Mouse (Mus musculus) MEL (cell line): ENCODE measurements around the gene Gtf2i.

ENCODE experiments used
- CTCF ChIP-seq, 3 experiments: IDR thresholded peaks in 2 of 3; conservative IDR thresholded peaks in 1 of 3; 2 replicates each; pipeline ENCODE4 v1.5.1; 2011 to 2012; ENCODE audit warnings: low read length in 3 of 3, low read depth in 2 of 3, mild to moderate bottlenecking in 2 of 3, improper control_type of control experiment in 1 of 3, inconsistent platforms in 1 of 3, mixed read lengths in 1 of 3, moderate library complexity in 1 of 3; ENCODE audit not compliant: control insufficient read depth in 1 of 3, insufficient read depth in 1 of 3, poor library complexity in 1 of 3, severe bottlenecking in 1 of 3
- EP300 ChIP-seq, 2 experiments: IDR thresholded peaks; 2 replicates each; pipeline ENCODE4 v1.6.1; 2011; ENCODE audit warnings: improper control_type of control experiment in 2 of 2, low read length in 2 of 2, low read depth in 1 of 2, mild to moderate bottlenecking in 1 of 2
- HCFC1 ChIP-seq: IDR thresholded peaks from 2 replicates; pipeline ENCODE4 v1.6.1; 2012; ENCODE audit warnings: low read depth, mild to moderate bottlenecking, inconsistent platforms, low read length, improper control_type of control experiment, moderate library complexity
- MAX ChIP-seq: IDR thresholded peaks from 2 replicates; pipeline ENCODE4 v1.6.1; 2011; ENCODE audit warnings: low read length, improper control_type of control experiment
- MAZ ChIP-seq: IDR thresholded peaks from 2 replicates; pipeline ENCODE4 v1.6.1; 2012; ENCODE audit warnings: low read depth, mild to moderate bottlenecking, inconsistent platforms, low read length, improper control_type of control experiment
- POLR2A ChIP-seq, 2 experiments: IDR thresholded peaks; 2 replicates each; pipeline ENCODE4 v1.6.1; 2011 to 2012; ENCODE audit warnings: low read length in 2 of 2, mild to moderate bottlenecking in 2 of 2, control low read depth in 1 of 2, improper control_type of control experiment in 1 of 2, low read depth in 1 of 2, moderate library complexity in 1 of 2; ENCODE audit not compliant: control insufficient read depth in 1 of 2, insufficient read depth in 1 of 2, poor library complexity in 1 of 2
- POLR2AphosphoS2 ChIP-seq: IDR thresholded peaks from 2 replicates; pipeline ENCODE4 v1.6.1; 2011; ENCODE audit warnings: low read length, improper control_type of control experiment
- TBP ChIP-seq: IDR thresholded peaks from 2 replicates; pipeline ENCODE4 v1.8.0; 2011; ENCODE audit warnings: low read depth, low read length, improper control_type of control experiment
- ZMIZ1 ChIP-seq: IDR thresholded peaks from 2 replicates; pipeline ENCODE4 v1.6.1; 2012; ENCODE audit warnings: low read depth, mild to moderate bottlenecking, inconsistent platforms, low read length, improper control_type of control experiment, moderate library complexity

DNA sequence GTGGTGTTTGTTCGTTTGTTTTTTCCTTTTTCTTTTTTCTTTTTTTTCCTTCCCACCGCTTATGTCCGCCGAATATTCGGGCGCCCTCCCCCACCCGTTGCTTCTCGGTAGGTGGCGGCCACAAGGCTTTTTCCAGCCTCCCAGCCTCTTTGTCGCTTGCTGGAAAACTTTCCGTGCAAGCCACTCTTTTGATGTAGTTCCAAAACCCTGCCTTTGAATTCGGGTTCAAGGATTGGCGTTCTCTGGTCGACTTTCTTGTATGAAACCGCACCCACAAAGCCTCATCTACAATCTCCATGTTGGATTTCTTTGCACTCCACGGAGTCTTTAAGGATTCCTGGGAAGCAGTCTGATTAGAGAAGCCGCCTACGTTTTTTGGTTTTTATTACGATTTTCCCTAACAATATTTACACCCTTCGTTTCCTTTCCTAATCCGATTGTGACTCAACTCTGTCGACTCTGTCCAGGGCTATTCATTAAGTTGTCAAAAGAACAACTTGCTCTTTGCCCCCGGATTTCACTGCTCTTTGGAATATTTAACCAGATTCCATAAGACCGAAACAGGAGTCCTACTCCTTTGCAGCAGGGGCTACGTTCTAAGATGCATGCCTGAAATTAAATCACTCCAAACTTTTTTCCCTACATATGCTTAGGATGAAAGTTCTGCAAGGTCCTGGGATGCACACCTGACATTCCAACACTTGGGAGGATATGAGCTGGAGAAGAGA, 1.2 kb upstream of the Gtf2i start:
- TF ChIP-seq MAZ (no peak; the same call in 1 of the 2 replicates), CTCF (IDR thresholded peaks at IDR 0.05 in 2 of 3, conservative IDR thresholded peaks at IDR 0.05 in 1 of 3; ENCODE audit: control insufficient read depth in 1 of 3, insufficient read depth in 1 of 3, low read depth in 2 of 3, low read length in 3 of 3, poor library complexity in 1 of 3, severe bottlenecking in 1 of 3) (no peak), MAX (no peak), POLR2A (IDR thresholded peaks at IDR 0.05; ENCODE audit: control insufficient read depth in 1 of 2, insufficient read depth in 1 of 2, low read depth in 1 of 2, low read length in 2 of 2, poor library complexity in 1 of 2) (no peak), TBP (no peak), POLR2AphosphoS2 (no peak), EP300 (IDR thresholded peaks at IDR 0.05; ENCODE audit: low read depth in 1 of 2, low read length in 2 of 2) (no peak), ZMIZ1 (no peak), HCFC1 (no peak)
